Mouse (Mus musculus) stomach, embryonic 15.5 days (tissue): Measurements from ENCODE around the gene Ahsa1. TPM values are rescaled to one million over a fixed set of nuclear protein-coding genes. Genes with fewer than 3 reads are reported as not detected.

Experiments
- ATAC-seq: fragments of 200-750 bp; cut with Nextera tagmentation; 2 replicates; pipeline ENCODE4 v1.8.0; 2017; ENCODE audit warnings: low read depth, moderate number of reproducible peaks, moderate TSS enrichment; ENCODE audit not compliant: insufficient read depth, low FRiP score
- H3K27ac ChIP-seq: fragments of 300-500 bp; sonication (generic); 2 replicates; pipeline ENCODE4 v1.5.1; 2015; ENCODE audit warnings: mild to moderate bottlenecking, inconsistent platforms
- H3K27me3 ChIP-seq: fragments of 300-500 bp; sonication (generic); replicated peaks from 2 replicates; pipeline ENCODE4 v1.6.1; 2015; ENCODE audit warnings: inconsistent platforms
- H3K36me3 ChIP-seq: fragments of 300-500 bp; sonication (generic); 2 replicates; pipeline ENCODE4 v1.6.1; 2015; ENCODE audit warnings: inconsistent platforms
- H3K4me1 ChIP-seq: fragments of 300-500 bp; sonication (generic); 2 replicates; pipeline ENCODE4 v1.6.1; 2015; ENCODE audit warnings: inconsistent platforms
- H3K4me2 ChIP-seq: fragments of 300-500 bp; sonication (generic); 2 replicates; pipeline ENCODE4 v1.6.1; 2015; ENCODE audit warnings: mild to moderate bottlenecking, inconsistent platforms
- H3K4me3 ChIP-seq: fragments of 300-500 bp; sonication (generic); replicated peaks from 2 replicates; pipeline ENCODE4 v1.5.1; 2015; ENCODE audit warnings: inconsistent platforms
- H3K9ac ChIP-seq: fragments of 300-500 bp; sonication (generic); 2 replicates; pipeline ENCODE4 v1.6.1; 2015; ENCODE audit warnings: inconsistent platforms
- H3K9me3 ChIP-seq: fragments of 300-500 bp; sonication (generic); 2 replicates; pipeline ENCODE4 v1.6.1; 2016; ENCODE audit warnings: inconsistent platforms
- WGBS: fragments of 180-500 bp; shearing (Covaris S2); methylation state at CpG from one replicate; pipeline ENCODE4 v1.1.7; 2015; 5-methylcytosine and 5-hydroxymethylcytosine counted together
- microRNA-seq: library from miRNA; unstranded; fragments of <30 nt; microRNA quantifications from one replicate; pipeline ENCODE4, GENCODE M21; 2016
- polyA plus RNA-seq: library from polyadenylated mRNA; unstranded; fragments of >200 nt; fragmentation: Nextera tagmentation; extraction: Ambion mirVana; gene quantifications from 2 replicates; pipeline ENCODE4 v1.2.1, GENCODE M21; 2015

The Ahsa1 gene
- polyA plus RNA-seq, 1 experiment from 2014 or later = 206 TPM

- no peaks in the 10 kb centered on the region for H3K36me3 ChIP-seq
- WGBS = 75% methylated on average over 1 of the region's 1 CpGs
- no peak overlapping the region for H3K4me3 ChIP-seq
Observed at GRCm38 (mm10) chr12:87317951-87318350, 51.7 kb downstream of the Ahsa1 start.

GRCm38 (mm10) chr12:87319229-87319628, 53.0 kb downstream of the Ahsa1 start:
- Histone ChIP-seq H3K4me2 (no peak overlapping the region), H3K4me1 (no peaks in the 10 kb centered on the region), H3K9me3 (no peaks in the 10 kb centered on the region), H3K27ac (no peak overlapping the region), H3K9ac (no peak overlapping the region), H3K36me3 (no peaks in the 10 kb centered on the region), H3K27me3 (no peaks in the 10 kb centered on the region), H3K4me3 (no peak overlapping the region)
- ATAC-seq = no peak
- WGBS = 85% methylated on average over 3 of the region's 3 CpGs

More at GRCm38 (mm10) chr12:87317951-87318350, 51.7 kb downstream of the Ahsa1 start:
- Histone ChIP-seq H3K27me3 (no peaks in the 10 kb centered on the region), H3K4me1 (no peaks in the 10 kb centered on the region), H3K27ac (no peak overlapping the region), H3K9ac (no peak overlapping the region), H3K9me3 (no peaks in the 10 kb centered on the region), H3K4me2 (no peak overlapping the region)
- no peak for ATAC-seq

Small RNAs within 50 kb of the gene (microRNA-seq; reads per million reads assigned to microRNA genes)
- not detected for gene Gm47293

Other genes with a start within 250 kb of the Ahsa1 start
- 0.76 and 1.2 TPM in 2 replicates for gene Tmem63c, start 245.1 kb upstream of the Ahsa1 start, polyA plus RNA-seq
- gene Ngb, start 163.9 kb upstream of the Ahsa1 start, polyA plus RNA-seq = 2.4 and 2.6 TPM in 2 replicates
- 37.5 and 38.0 TPM in 2 replicates for gene Gstz1, start 119.3 kb upstream of the Ahsa1 start, polyA plus RNA-seq
- 12.3 and 16.7 TPM in 2 replicates for gene Pomt2, start 118.5 kb upstream of the Ahsa1 start, polyA plus RNA-seq
- gene Samd15, start 66.8 kb upstream of the Ahsa1 start, polyA plus RNA-seq = 1.7 and 2.5 TPM in 2 replicates
- gene Tmed8, start 66.0 kb upstream of the Ahsa1 start, polyA plus RNA-seq = 2.1 and 2.2 TPM in 2 replicates
- 0.37 and 0.59 TPM in 2 replicates for gene Noxred1, start 27.7 kb upstream of the Ahsa1 start, polyA plus RNA-seq
- gene Vipas39, start 223 bp upstream of the Ahsa1 start, polyA plus RNA-seq = 35.6 TPM in 2 replicates
- gene Ism2, start 33.2 kb downstream of the Ahsa1 start, polyA plus RNA-seq = 0.44 and 0.54 TPM in 2 replicates
- gene Sptlc2, start 121.9 kb downstream of the Ahsa1 start, polyA plus RNA-seq = 98.8 and 99.1 TPM in 2 replicates
- gene Slirp, start 177.4 kb downstream of the Ahsa1 start, polyA plus RNA-seq = 287 and 303 TPM in 2 replicates
- 57.8 and 58.2 TPM in 2 replicates for gene Alkbh1, start 177.5 kb downstream of the Ahsa1 start, polyA plus RNA-seq
- gene Snw1, start 205.8 kb downstream of the Ahsa1 start, polyA plus RNA-seq = 112 and 113 TPM in 2 replicates
- not detected in 2 replicates for gene Gm5788, start 228.2 kb downstream of the Ahsa1 start, polyA plus RNA-seq
- gene Gm8300, start 247.8 kb downstream of the Ahsa1 start, polyA plus RNA-seq = not detected in 2 replicates